11 mouse cellular contexts compared by ENCODE assay signal in the genomic region with DNA sequence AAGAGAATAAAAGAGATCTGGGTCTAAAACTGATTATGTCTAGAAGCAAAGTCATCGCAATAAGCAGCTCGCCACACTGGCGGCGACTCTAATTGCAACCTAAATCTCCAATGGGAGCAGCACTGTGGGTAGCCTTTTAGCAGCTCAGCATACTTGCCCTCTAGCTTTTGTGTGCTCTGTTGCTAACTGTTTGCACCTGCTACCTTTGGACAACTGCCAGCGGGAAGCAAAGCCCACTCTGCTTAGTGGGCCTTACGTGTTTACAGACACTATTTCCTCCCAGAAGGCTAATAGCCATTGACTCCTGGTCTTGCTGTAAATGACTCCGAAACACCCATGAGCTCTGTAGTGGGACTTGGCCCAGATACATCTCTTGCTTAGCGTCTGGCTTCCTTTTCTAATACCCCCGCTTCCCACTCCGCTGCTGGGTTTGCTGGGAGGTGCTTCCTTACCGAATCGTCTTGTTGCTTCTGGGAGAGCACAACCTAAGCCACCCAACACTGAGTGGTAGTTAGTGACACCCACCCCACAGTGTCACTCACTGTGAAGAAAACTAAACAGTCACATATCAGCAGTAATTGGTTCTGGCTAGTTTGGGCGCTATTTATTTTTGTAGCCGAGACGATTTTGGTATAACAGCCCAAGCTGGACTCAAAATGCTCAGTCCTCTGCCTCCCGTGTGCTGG. TPM values are rescaled to one million over a fixed set of nuclear protein-coding genes. Genes with fewer than 3 reads are reported as not detected.
DNase-seq lines count a peak whose midpoint lies in the region; ATAC-seq and TF ChIP-seq lines count a peak whose summit lies in the region.
"Had no signal": no experiment of that assay in that cellular context is flagged by ENCODE, and none has a peak within 500 bp of the region (broad histone marks: within the 10 kb centered on the region; RNA-seq: fewer than 3 reads in every experiment).

No protein-coding gene starts in this region.

- DNase-seq in hindbrain, embryonic 11.5 days (ENCODE audit: low spot score), result peak; percentile 15
- no peak for DNase-seq in hindbrain, embryonic 10.5 days (ENCODE audit: low spot score)
- DNase-seq in brain, embryonic 14.5 days (ENCODE audit: low read depth), result peak; percentile 94
- peak; percentile 58 for DNase-seq in forebrain, postnatal 0 days
- peak; percentile 11 for DNase-seq in mesoderm, embryonic 11.5 days (ENCODE audit: low read depth, low spot score)
- no peak for DNase-seq in heart, postnatal 10 days
- no peak for DNase-seq in liver, embryonic 11.5 days (ENCODE audit: low spot score)
- no peak for DNase-seq in kidney, adult 9 months
- DNase-seq: adrenal gland, postnatal 25 days; heart, postnatal 14 days had no signal

- no peak for TF ChIP-seq POLR2A in brain, embryonic 14.5 days (IDR thresholded peaks at IDR 0.05; ENCODE audit: borderline replicate concordance, extremely low read depth, insufficient read depth, insufficient read length, poor library complexity, severe bottlenecking)

- no peaks in the 10 kb centered on the region for H3K9me3 ChIP-seq in hindbrain, embryonic 11.5 days (ENCODE audit: control insufficient read depth, low read length)
- H3K9me3 ChIP-seq in hindbrain, embryonic 10.5 days, result no peaks in the 10 kb centered on the region
- H3K9me3 ChIP-seq in forebrain, postnatal 0 days (ENCODE audit: low read length), result no peaks in the 10 kb centered on the region
- H3K9me3 ChIP-seq in liver, embryonic 11.5 days (ENCODE audit: control insufficient read depth, low read length), result no peaks in the 10 kb centered on the region

- ATAC-seq in hindbrain, embryonic 11.5 days (ENCODE audit: low FRiP score), result 0 out of 2 replicates have a peak, but pooled peaks have one; percentile 25
- peak; percentile 83 for ATAC-seq in forebrain, postnatal 0 days
- ATAC-seq in liver, embryonic 11.5 days (replicated peaks; ENCODE audit: low FRiP score), result no peak

- H3K27ac ChIP-seq in hindbrain, embryonic 11.5 days (ENCODE audit: low read depth, low read length), result no peak overlapping the region
- H3K27ac ChIP-seq in hindbrain, embryonic 10.5 days, result no peak overlapping the region
- no peak overlapping the region for H3K27ac ChIP-seq in forebrain, postnatal 0 days (ENCODE audit: low read depth, low read length)
- H3K27ac ChIP-seq in liver, embryonic 11.5 days (ENCODE audit: low read depth, low read length), result no peak overlapping the region

- H3K27me3 ChIP-seq in hindbrain, embryonic 11.5 days (ENCODE audit: control insufficient read depth, insufficient read depth, low read length), result no peaks in the 10 kb centered on the region
- no peaks in the 10 kb centered on the region for H3K27me3 ChIP-seq in hindbrain, embryonic 10.5 days (ENCODE audit: insufficient read depth, poor library complexity, severe bottlenecking)
- no peaks in the 10 kb centered on the region for H3K27me3 ChIP-seq in forebrain, postnatal 0 days (ENCODE audit: insufficient read depth, low read length)
- H3K27me3 ChIP-seq in liver, embryonic 11.5 days (replicated peaks; ENCODE audit: control insufficient read depth, insufficient read depth, low read length), result no peaks in the 10 kb centered on the region

- no peaks in the 10 kb centered on the region for H3K36me3 ChIP-seq in hindbrain, embryonic 11.5 days (ENCODE audit: control insufficient read depth, insufficient read depth, low read length)
- no peaks in the 10 kb centered on the region for H3K36me3 ChIP-seq in hindbrain, embryonic 10.5 days
- no peaks in the 10 kb centered on the region for H3K36me3 ChIP-seq in forebrain, postnatal 0 days (ENCODE audit: insufficient read depth)
- no peaks in the 10 kb centered on the region for H3K36me3 ChIP-seq in liver, embryonic 11.5 days (ENCODE audit: control insufficient read depth, insufficient read depth, low read length)

- intact Hi-C loops in heart, postnatal 10 days (cut with DNase I), result no loop called here

- WGBS in hindbrain, embryonic 11.5 days, result 75% methylated on average over 16 of the region's 16 CpGs
- 83% methylated on average over 16 of the region's 16 CpGs for WGBS in hindbrain, embryonic 10.5 days
- 33% methylated on average over 16 of the region's 16 CpGs for whole genome bisulfite sequencing in forebrain, postnatal 0 days
- 86% methylated on average over 16 of the region's 16 CpGs for WGBS in liver, embryonic 11.5 days

- H3K4me1 ChIP-seq in hindbrain, embryonic 11.5 days (replicated peaks; ENCODE audit: control insufficient read depth, insufficient read depth, low read length), result no peaks in the 10 kb centered on the region
- H3K4me1 ChIP-seq in hindbrain, embryonic 10.5 days (replicated peaks), result no peaks in the 10 kb centered on the region
- H3K4me1 ChIP-seq in forebrain, postnatal 0 days (ENCODE audit: insufficient read depth), result no peaks in the 10 kb centered on the region
- no peaks in the 10 kb centered on the region for H3K4me1 ChIP-seq in liver, embryonic 11.5 days (replicated peaks; ENCODE audit: control insufficient read depth, insufficient read depth, low read length)

- no peak overlapping the region for H3K4me3 ChIP-seq in hindbrain, embryonic 11.5 days (ENCODE audit: low read depth, low read length)
- no peak overlapping the region for H3K4me3 ChIP-seq in hindbrain, embryonic 10.5 days
- H3K4me3 ChIP-seq in forebrain, postnatal 0 days (ENCODE audit: low read depth, low read length), result no peak overlapping the region
- H3K4me3 ChIP-seq in liver, embryonic 11.5 days (ENCODE audit: low read depth, low read length), result no peak overlapping the region
- H3K4me3 ChIP-seq: erythroblast, embryonic 14.5 days had no signal

- H3K4me2 ChIP-seq in hindbrain, embryonic 11.5 days (replicated peaks; ENCODE audit: low read depth, low read length), result no peak overlapping the region
- no peak overlapping the region for H3K4me2 ChIP-seq in forebrain, postnatal 0 days (ENCODE audit: low read depth)
- no peak overlapping the region for H3K4me2 ChIP-seq in liver, embryonic 11.5 days

- no peak overlapping the region for H3K9ac ChIP-seq in hindbrain, embryonic 11.5 days (ENCODE audit: low read depth, low read length)
- no peak overlapping the region for H3K9ac ChIP-seq in forebrain, postnatal 0 days
- no peak overlapping the region for H3K9ac ChIP-seq in liver, embryonic 11.5 days (ENCODE audit: low read depth, low read length)

- no peak for TF ChIP-seq CTCF in brain, embryonic 14.5 days (IDR thresholded peaks at IDR 0.05; ENCODE audit: borderline replicate concordance, extremely low read depth, insufficient read depth, insufficient read length)
- TF ChIP-seq CTCF in forebrain, postnatal 0 days (IDR thresholded peaks at IDR 0.05; ENCODE audit: low read depth), result no peak

RNA-seq across cellular contexts. Expression of gene Serpine2, which starts 28.1 kb away (rescaled TPM):
- 91.7 and 103 TPM in 2 replicates for polyA plus RNA-seq in hindbrain, embryonic 11.5 days (2014; fragmentation: Nextera tagmentation; extraction: Ambion mirVana)
- 68.2 and 70.8 TPM in 2 replicates for polyA plus RNA-seq in hindbrain, embryonic 10.5 days (2016; fragmentation: Nextera tagmentation; extraction: Ambion mirVana)
- polyA plus RNA-seq in brain, embryonic 14.5 days (2012; rRNA removed), result 48.3 and 99.0 TPM in 2 replicates
- 133 and 138 TPM in 2 replicates for total RNA-seq in forebrain, postnatal 0 days (2014; rRNA removed)
- polyA plus RNA-seq in forebrain, postnatal 0 days (2015; fragmentation: Nextera tagmentation; extraction: Ambion mirVana), result 172 and 210 TPM in 2 replicates
- total RNA-seq in heart, postnatal 10 days (2021), result 10 to 100 TPM; 40.1 to 42.9 TPM
- polyA plus RNA-seq in liver, embryonic 11.5 days (2014; fragmentation: Nextera tagmentation; extraction: Ambion mirVana), result 30.1 and 30.3 TPM in 2 replicates

RNA-seq across cellular contexts. Expression of gene Wdfy1, which starts 56.9 kb away (rescaled TPM):
- 52.1 and 52.6 TPM in 2 replicates for polyA plus RNA-seq in hindbrain, embryonic 11.5 days (2014; fragmentation: Nextera tagmentation; extraction: Ambion mirVana)
- polyA plus RNA-seq in hindbrain, embryonic 10.5 days (2016; fragmentation: Nextera tagmentation; extraction: Ambion mirVana), result 41.0 and 44.9 TPM in 2 replicates
- polyA plus RNA-seq in brain, embryonic 14.5 days (2012; rRNA removed), result 45.1 and 71.0 TPM in 2 replicates
- total RNA-seq in forebrain, postnatal 0 days (2014; rRNA removed), result 69.2 and 90.1 TPM in 2 replicates
- polyA plus RNA-seq in forebrain, postnatal 0 days (2015; fragmentation: Nextera tagmentation; extraction: Ambion mirVana), result 47.0 and 72.8 TPM in 2 replicates
- total RNA-seq in heart, postnatal 10 days (2021), result 10 to 100 TPM; 21.9 to 29.2 TPM
- 25.0 and 28.2 TPM in 2 replicates for polyA plus RNA-seq in liver, embryonic 11.5 days (2014; fragmentation: Nextera tagmentation; extraction: Ambion mirVana)

RNA-seq across cellular contexts. Expression of gene Mrpl44, which starts 57.0 kb away (rescaled TPM):
- 53.0 and 53.1 TPM in 2 replicates for polyA plus RNA-seq in hindbrain, embryonic 11.5 days (2014; fragmentation: Nextera tagmentation; extraction: Ambion mirVana)
- polyA plus RNA-seq in hindbrain, embryonic 10.5 days (2016; fragmentation: Nextera tagmentation; extraction: Ambion mirVana), result 59.1 and 64.5 TPM in 2 replicates
- 21.6 and 22.7 TPM in 2 replicates for polyA plus RNA-seq in brain, embryonic 14.5 days (2012; rRNA removed)
- 37.3 and 46.5 TPM in 2 replicates for total RNA-seq in forebrain, postnatal 0 days (2014; rRNA removed)
- polyA plus RNA-seq in forebrain, postnatal 0 days (2015; fragmentation: Nextera tagmentation; extraction: Ambion mirVana), result 33.3 and 34.8 TPM in 2 replicates
- 10 to 100 TPM; 48.8 to 50.2 TPM for total RNA-seq in heart, postnatal 10 days (2021)
- polyA plus RNA-seq in liver, embryonic 11.5 days (2014; fragmentation: Nextera tagmentation; extraction: Ambion mirVana), result 49.6 and 51.0 TPM in 2 replicates

Comparison
In these comparisons a context has a peak if more than half of its experiments do, and no peak if none do; other contexts are left out.
1. DNase-seq: peak in hindbrain, embryonic 11.5 days (single experiment), brain, embryonic 14.5 days (single experiment), forebrain, postnatal 0 days (single experiment) and mesoderm, embryonic 11.5 days (single experiment); none in hindbrain, embryonic 10.5 days (single experiment), heart, postnatal 10 days (0 of 2), liver, embryonic 11.5 days (single experiment) and kidney, adult 9 months (single experiment).